Mouse (Mus musculus) thymus, adult 2 months (tissue): Measurements from ENCODE around the gene Zc3h10. TPM values are rescaled to one million over a fixed set of nuclear protein-coding genes. Genes with fewer than 3 reads are reported as not detected.
A peak's percentile ranks its signal among the peaks of the same experiment; 100 is the strongest.

ENCODE experiments used
- DNase-seq: peaks from one replicate; pipeline ENCODE4 v3.0.0; 2021
- H3K27ac ChIP-seq: fragments of 200-500 bp; 2 replicates; pipeline ENCODE4 v1.5.1; 2012; ENCODE audit warnings: low read length, control low read depth; ENCODE audit not compliant: control insufficient read depth, insufficient read depth
- H3K27me3 ChIP-seq: fragments of 200-500 bp; 2 replicates; pipeline ENCODE4 v1.6.1; 2012; ENCODE audit warnings: mild to moderate bottlenecking, low read length, moderate library complexity, mixed read lengths; ENCODE audit not compliant: control insufficient read depth, insufficient read depth
- H3K36me3 ChIP-seq: fragments of 200-500 bp; 2 replicates; pipeline ENCODE4 v1.6.1; 2012; ENCODE audit warnings: mild to moderate bottlenecking, low read length, moderate library complexity; ENCODE audit not compliant: control insufficient read depth, insufficient read depth
- H3K4me1 ChIP-seq: fragments of 200-500 bp; replicated peaks from 2 replicates; pipeline ENCODE4 v1.6.1; 2012; ENCODE audit warnings: low read length; ENCODE audit not compliant: control insufficient read depth, insufficient read depth
- H3K4me3 ChIP-seq: fragments of 200-500 bp; 2 replicates; pipeline ENCODE4 v1.5.1; 2012; ENCODE audit warnings: mild to moderate bottlenecking, low read length, control low read depth, moderate library complexity; ENCODE audit not compliant: control insufficient read depth, insufficient read depth
- CTCF ChIP-seq: fragments of 200-500 bp; IDR thresholded peaks from 2 replicates; pipeline ENCODE4 v1.5.1; 2012; ENCODE audit warnings: mild to moderate bottlenecking, control low read depth, low read length, moderate library complexity, borderline replicate concordance; ENCODE audit not compliant: control insufficient read depth, poor library complexity, insufficient read depth; ENCODE audit errors: extremely low read depth
- POLR2A ChIP-seq: fragments of 200-500 bp; IDR thresholded peaks from 2 replicates; pipeline ENCODE4 v1.6.1; 2012; ENCODE audit warnings: mild to moderate bottlenecking, low read length, control low read depth, moderate library complexity; ENCODE audit not compliant: control insufficient read depth, poor library complexity, insufficient read depth; ENCODE audit errors: extremely low read depth
- WGBS: fragments of 180-500 bp; shearing (Covaris S2); methylation state at CpG from one replicate; pipeline ENCODE4 v1.1.7; 2018; 5-methylcytosine and 5-hydroxymethylcytosine counted together
- polyA plus RNA-seq: library from polyadenylated mRNA; depleted of rRNA; stranded (reverse); fragments of >200 nt; gene quantifications from 2 replicates; pipeline ENCODE4 v1.2.3, GENCODE M21; 2012

The Zc3h10 gene
- polyA plus RNA-seq, 1 experiment: 25.6 TPM

- Histone ChIP-seq H3K27ac (peak overlapping the region; percentile 29; the same call in 1 of the 2 replicates), H3K4me3 (no peak overlapping the region), H3K36me3 (no peaks in the 10 kb centered on the region), H3K27me3 (no peaks in the 10 kb centered on the region), H3K4me1 (peaks cover 4% of the 10 kb centered on the region)
- DNase-seq: peak; percentile 92
- WGBS: 12% methylated on average over 18 of the region's 18 CpGs
- peak; percentile 73; the same call in 1 of the 2 replicates for TF ChIP-seq CTCF
- no peak for TF ChIP-seq POLR2A
Observed at GRCm38 (mm10) chr10:128536266-128536940, 11.2 kb downstream of the Zc3h10 start.

DNA sequence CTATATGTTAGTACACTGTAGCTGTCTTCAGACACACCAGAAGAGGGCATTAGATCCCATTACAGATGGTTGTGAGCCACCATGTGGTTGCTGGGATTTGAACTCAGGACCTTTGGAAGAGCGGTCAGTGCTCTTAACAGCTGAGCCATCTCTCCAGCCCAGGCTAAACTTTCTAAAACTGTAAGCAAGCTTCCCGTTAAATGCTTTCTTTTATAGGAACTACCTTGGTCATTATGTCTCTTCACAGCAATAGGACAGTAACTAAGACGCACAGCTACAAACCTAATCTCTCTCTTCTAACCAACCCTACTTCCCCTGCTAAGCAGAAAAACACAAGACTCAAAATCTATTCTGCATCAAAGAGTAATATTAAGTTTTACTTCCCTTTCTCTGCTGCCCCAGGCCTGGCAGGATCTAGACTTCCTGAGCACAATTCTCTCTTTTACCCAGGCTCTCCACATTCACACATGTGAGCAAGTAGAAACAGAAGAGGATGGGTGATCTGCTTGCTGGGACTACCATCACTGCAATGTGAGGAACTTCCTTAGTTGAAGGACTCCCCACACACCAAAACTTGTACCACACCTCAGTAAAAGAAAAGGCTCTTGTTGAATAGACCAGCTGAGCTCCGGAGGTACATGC is 11.8 kb downstream of the Zc3h10 start:
- Histone ChIP-seq H3K4me3 (no peak overlapping the region), H3K27me3 (no peaks in the 10 kb centered on the region), H3K4me1 (peaks cover 4% of the 10 kb centered on the region), H3K36me3 (no peaks in the 10 kb centered on the region), H3K27ac (peak overlapping the region; percentile 40; the same call in 1 of the 2 replicates)
- TF ChIP-seq CTCF (no peak), POLR2A (no peak)
- no peak for DNase-seq
- WGBS: 33% methylated on average over 4 of the region's 4 CpGs

- no peaks in the 10 kb centered on the region for H3K36me3 ChIP-seq
- WGBS: 94% methylated on average over 2 of the region's 2 CpGs
Observed at GRCm38 (mm10) chr10:128535206-128535605, 12.4 kb downstream of the Zc3h10 start.

DNA sequence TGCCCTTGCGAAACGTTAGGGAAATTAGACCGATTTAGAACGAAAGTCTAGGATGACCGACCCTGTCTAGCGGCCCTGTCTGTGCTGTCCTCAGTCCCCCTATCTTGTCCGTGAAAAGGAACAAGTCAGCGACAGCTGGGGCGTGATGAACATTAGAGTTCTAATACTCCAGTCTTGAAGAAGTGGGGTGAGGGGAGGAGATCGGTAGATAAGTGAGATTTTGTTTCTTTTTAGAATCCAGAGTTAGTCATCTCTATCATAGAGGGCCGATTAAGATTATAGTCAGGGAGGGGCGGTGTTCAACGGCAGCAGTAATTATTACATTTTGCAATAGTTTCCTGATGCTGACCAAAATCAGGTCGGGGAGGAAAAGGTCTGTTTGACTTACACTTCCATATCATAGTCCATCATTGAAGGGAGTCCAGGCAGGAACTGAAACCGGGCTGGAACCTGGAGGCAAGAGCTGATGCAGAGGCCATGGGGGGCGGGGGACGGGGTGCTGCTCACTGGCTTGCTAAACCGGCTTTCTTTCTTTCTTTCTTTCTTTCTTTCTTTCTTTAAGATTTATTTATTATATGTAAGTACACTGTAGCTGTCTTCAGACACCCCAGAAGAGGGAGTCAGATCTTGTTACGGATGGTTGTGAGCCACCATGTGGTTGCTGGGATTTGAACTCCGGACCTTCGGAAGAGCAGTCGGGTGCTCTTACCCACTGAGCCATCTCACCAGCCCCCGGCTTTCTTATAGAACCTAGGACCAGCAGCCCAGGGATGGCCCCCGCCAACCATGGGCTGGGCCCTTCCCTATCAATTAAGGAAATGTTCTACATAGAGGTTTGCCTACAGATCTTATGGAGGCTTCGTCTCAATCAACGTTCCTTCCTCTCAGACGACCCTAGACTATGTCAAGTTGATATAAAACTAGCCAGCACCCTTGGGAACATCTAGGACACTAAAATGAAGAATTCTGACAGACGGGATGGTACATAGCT is 20.9 kb downstream of the Zc3h10 start:
- no peaks in the 10 kb centered on the region for H3K36me3 ChIP-seq
- no peaks in the 10 kb centered on the region for H3K27me3 ChIP-seq
- peak overlapping the region; percentile 31 for H3K4me3 ChIP-seq
- no peak for DNase-seq
- peak overlapping the region; percentile 27; the same call in 1 of the 2 replicates for H3K27ac ChIP-seq
- H3K4me1 ChIP-seq: peaks cover 8% of the 10 kb centered on the region; the same call in 1 of the 2 replicates
- 34% methylated on average over 28 of the region's 28 CpGs for WGBS
- TF ChIP-seq POLR2A (no peak), CTCF (no peak)

More at GRCm38 (mm10) chr10:128535206-128535605, 12.4 kb downstream of the Zc3h10 start:
- TF ChIP-seq POLR2A (no peak), CTCF (no peak)
- DNase-seq: no peak
- Histone ChIP-seq H3K27me3 (no peaks in the 10 kb centered on the region), H3K27ac (no peak overlapping the region), H3K4me1 (peaks cover 4% of the 10 kb centered on the region), H3K4me3 (no peak overlapping the region)

- peak; percentile 48; the same call in 1 of the 2 replicates for TF ChIP-seq POLR2A
- no peak; the same call in 1 of the 2 replicates for TF ChIP-seq CTCF
- H3K27me3 ChIP-seq: no peaks in the 10 kb centered on the region
- DNase-seq: peak; percentile 86
- H3K27ac ChIP-seq: peak within 1 kb of the TSS; percentile 80
- under 1% methylated on average over 37 of the region's 37 CpGs for WGBS
- peak within 1 kb of the TSS; percentile 90 for H3K4me3 ChIP-seq
- peaks cover 8% of the 10 kb centered on the region; the same call in 1 of the 2 replicates for H3K4me1 ChIP-seq
- H3K36me3 ChIP-seq: no peaks in the 10 kb centered on the region
Observed at GRCm38 (mm10) chr10:128525671-128526308, 21.8 kb downstream of the Zc3h10 start, which contains the start of gene Esyt1. Gene Esyt1 (minus strand): TSS chr10:128525871.
